Mouse (Mus musculus) adrenal gland, postnatal 14 days (tissue): Measurements from ENCODE around the gene Ccdc141. TPM values are rescaled to one million over a fixed set of nuclear protein-coding genes. Genes with fewer than 3 reads are reported as not detected.

Source experiments
- DNase-seq: peaks from one replicate; pipeline ENCODE4 v3.0.0; 2021; ENCODE audit warnings: mixed read lengths
- total RNA-seq: library from RNA; stranded (reverse); gene quantifications from 2 replicates; pipeline ENCODE4 v1.2.3, GENCODE M21; 2021

Ccdc141 gene
- total RNA-seq, 1 experiment from 2014 or later: 7.7 TPM

DNA sequence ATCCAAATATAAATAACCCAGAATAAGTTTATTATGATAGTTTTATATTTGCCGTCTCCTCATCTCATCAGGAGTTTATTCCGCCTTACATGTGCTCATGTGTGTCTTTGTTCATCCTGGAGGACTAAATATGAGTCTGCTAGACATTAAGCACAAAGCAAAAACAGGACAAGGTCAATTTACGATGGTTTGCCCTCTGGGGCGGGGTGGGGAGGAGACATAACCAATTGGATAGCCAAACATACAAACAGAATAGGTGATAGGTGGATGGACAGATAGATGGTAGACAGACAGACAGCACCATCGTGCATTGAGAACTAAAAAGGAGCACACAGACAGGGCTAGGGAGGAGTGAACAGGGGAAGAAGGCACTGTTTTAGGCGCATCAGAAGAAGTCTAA lies 3.4 kb upstream of the Ccdc141 start:
- DNase-seq: no peak

DNA sequence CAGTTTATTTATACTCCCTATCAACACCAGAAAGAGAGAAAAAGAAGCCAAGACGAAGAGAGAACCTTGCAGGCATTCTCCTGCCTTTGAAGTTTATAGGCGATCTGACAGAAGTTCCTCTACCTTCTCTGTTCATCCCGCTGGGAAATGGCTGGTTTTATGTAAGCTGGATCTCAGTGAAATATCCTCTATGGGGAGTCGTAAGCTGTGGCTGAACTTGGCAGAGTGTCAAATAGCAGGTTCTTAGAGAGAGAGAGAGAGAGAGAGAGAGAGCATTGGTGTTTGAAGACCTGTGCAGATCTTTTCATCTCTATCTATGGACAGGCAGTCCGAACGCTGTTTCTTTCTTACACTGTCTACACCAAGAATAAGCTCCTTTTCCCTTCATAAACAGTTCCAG lies 2.9 kb upstream of the Ccdc141 start:
- no peak for DNase-seq

DNA sequence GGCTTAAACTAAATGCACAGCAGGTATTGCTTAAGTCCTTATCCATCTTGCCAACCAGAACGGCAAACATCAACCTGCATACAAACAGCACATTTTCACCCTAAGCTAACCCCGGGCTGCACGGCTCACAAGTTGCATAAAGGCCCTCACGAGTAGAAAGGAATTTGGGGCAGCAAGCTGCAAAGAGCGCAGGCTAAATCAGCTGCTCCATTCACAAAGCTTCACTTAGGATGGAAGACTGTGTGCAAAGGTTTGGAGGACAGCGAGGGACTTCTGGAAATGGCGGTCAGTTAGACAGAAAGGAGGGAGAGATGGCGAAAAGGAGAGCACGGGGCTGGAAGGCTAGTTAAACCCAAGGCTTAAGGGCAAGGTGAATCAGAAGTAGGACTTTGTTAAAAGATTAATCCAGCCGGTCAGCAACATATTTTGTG lies 1.8 kb upstream of the Ccdc141 start:
- DNase-seq: no peak

DNA sequence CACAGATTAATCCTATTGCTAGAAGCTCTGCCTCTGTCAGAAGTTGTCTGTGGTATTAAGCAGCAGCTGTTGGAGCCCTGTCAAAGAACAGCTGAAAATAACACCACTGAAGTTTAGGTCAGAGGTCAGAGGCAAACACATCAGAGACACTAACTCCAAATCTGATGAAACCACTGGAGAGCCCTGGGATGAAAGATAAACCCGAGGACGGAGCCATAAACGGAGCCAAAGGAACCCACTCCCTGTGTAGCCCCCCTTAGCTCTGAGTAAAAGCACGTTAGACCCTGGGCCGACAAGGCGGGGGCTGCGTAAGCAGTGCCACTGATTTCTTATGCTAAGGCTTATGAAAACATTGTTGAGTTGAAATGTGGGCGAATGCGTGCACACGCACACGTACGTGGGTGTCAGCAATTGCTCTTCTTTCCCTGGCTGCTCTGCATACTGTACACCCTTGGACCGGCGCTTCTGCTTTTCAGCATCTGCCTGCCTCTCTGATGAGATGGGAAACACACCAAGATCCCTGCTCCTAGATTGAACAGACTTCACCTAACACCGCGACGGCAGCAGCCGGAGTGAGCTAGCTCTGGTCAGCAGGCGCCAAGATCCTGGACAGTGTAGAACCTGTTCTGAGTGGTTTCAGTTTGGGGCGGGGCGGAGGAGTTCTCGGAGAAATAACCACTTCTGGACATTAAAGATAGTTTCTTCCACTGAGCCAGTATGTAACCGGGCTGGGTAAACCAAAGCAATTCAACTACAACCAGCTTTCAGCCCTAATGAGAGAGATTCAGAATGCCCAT lies 1.2 kb upstream of the Ccdc141 start:
- no peak for DNase-seq

DNA sequence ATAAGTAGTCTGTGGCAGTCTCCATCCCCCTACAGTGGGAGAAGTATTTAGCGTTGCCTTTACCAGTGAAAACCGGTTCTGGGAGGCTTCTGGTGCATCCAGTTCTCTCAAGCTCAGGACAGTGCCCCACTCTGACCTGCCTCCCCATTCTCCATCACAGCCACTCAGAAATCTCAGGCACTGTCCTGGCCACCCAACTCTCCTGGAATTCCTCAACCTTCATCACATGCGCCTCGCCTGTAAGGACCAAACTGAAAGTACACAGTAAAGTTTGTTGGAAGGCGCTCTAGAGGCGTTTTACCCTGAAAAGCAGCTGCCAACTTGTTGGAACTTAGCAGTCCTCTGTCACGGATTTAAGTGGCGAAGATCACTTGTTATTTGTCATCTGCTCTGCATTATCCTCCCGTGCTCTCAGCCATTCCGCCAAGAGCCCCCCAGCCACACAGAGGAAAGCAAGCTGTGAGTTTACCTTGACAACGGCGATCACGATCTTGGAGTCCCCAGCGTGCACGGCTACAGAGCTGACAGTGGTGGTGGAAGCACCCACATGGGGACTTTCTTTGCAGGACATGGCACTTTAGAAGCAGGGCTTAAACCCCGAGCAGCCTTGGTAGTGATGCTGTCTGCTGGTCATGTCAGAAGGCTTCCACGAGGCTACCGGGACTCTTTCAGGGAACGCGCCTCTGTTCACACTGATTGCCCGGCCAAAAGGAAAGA lies 362 bp downstream of the Ccdc141 start:
- DNase-seq: peak; percentile 59

DNA sequence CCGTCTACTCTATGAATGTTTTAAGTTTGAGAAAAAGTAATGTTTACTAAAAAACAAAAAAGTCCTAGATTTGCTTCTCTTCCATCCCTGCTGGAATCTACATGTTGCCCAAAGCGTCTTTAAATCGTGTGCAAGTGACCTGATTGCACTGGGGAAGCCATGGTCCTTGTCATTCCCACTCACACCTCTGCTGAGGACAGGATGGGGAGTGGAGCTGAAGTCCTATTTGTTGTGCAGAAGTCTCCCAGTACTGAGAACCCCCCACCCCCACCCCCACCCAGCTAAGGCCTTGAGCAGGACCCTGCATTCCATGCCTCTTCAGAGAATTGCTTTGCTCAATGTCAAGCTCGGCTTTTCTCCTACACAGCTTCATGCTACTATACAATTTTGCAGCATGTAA lies 1.2 kb downstream of the Ccdc141 start:
- no peak for DNase-seq

DNA sequence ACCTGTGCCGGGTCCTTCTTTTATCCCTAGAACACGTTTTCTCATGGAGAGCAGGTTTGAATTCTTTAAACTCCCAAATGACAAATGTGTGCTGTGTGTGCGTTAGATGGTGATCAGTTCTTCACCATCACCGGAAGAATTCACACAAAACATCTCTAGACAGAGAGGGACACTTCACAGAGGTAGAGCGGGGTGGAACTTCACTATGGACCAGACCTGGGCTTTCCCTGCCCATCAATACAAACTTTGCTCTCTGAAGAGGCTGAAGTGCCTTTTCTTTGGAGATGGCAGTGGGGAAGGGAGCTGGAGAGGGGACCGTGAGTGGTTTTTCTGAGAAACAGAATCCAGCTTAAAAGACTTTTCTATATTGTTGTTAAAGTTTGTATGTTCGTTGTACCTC lies 1.7 kb downstream of the Ccdc141 start:
- no peak for DNase-seq

DNA sequence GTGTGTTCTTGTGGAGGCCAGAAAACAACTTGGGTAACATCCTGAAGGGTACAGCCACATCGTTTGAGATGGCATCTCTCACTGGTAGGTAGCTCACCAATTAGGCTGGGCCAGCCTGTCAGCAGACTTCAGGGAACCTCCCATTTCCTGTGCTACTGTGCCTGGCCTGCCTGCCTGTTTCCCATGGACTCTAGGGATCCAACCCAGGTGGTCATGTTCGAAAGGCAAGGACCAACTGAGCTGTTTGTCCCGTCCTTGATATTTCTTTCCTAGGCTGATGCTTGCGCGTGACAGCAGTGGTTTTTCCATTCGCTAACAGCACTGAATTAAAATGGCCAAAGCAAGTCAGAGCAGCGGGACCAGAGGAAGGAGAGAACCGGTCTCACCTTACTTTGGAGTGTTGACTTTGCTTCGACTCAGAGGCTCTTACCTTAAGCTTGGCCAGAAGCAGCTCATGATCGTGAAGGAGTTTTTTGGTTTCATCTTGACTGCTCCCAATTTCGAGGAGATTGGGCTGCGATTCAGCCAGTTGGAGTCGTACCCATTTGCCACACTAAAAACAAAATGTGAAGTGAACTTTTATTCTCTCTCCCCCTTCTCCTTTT lies 2.3 kb downstream of the Ccdc141 start:
- DNase-seq: no peak

DNA sequence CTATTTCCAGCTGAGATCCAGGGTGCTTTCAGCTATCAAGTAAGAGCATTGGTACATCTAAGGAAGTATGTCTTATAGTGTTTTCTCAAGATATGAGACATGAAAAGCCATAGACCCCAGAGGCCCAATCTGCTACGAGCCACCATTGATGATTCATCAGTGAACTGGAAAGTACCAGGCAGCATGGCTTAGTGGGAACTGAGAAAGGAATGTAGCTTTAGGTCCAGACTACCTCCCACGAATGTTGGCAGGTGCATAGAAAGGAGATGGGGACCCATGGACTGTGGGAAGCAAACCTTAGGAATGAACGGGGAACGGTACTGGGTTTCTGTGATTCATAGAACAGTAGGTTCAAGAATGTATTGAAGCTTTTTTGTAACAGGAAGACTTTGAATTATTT lies 4.1 kb downstream of the Ccdc141 start:
- DNase-seq: no peak

DNA sequence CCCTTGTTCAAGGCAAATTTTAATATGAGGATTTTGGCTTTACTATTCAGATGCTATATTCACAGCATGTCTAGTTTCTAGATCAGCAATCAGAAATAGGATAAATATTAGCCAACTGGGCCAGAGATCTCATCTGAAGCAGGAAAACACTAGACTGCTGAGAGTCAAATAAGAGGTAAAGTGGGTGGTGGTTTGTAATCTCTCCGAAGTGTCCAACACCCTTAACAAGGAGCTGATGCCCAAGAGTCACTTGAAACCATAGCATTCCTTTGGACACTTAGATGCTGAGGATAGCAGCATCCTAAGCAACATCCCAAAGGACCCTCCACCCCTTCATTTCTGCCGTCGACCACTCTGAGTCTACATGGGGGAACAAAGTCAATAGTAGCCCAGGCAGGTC lies 5.8 kb downstream of the Ccdc141 start:
- no peak for DNase-seq

DNA sequence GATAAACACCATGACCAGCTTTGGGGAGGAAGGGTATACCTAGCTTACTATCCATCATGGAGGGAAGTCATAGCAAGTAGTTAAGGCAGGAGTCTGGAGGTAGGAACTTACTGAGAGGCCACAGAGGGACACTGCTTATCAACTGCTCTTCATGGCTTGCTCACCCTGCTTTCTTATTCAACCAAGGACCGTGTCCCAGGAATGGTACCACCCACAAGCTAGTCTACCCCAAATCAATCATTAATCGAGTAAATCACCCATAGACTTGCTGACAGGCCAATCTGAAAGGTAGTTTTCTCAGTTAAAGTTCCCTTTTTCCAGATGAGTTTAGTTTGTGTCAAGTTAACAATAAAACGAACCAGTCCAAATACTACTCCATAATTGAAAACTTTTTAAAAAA lies 7.1 kb downstream of the Ccdc141 start:
- DNase-seq: no peak

DNA sequence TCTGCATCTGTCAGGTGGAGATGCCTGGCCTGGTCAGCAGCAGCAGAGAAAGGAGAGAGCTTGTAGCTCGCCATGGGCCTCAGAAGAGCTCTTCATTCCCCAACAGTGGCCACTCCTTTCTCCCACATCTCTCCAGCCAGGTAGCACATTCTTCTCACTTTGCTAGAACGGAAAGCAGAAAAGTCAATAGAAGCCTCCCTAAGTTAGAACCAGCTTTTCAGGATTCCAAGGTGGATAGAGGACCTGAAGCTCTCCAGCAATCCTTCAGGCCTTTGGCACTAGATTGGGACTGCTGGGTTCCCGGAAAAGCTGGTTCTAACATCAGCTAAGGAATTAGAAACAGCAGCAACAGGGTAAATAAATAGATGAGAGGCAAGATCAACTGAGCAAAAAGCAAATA lies 8.3 kb downstream of the Ccdc141 start:
- DNase-seq: no peak

DNA sequence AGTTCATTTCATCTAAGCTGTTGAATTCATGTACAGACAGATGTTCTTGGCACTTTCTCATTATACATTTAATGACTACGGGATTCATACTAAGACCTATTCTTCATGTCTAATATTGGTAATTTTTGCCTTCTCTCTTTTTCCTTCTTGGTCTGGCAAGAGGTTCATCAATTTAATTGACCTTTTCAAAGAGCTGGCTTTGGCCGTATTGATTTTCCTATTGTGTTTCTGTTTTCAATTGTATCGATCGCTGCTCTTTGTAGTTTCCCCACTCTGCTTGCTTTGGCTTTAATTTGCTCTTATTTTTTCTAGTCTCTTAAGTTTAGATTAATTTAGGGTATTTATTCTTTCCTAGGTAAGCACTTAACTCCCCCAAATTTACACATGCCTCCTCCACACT lies 12.9 kb downstream of the Ccdc141 start:
- no peak for DNase-seq

DNA sequence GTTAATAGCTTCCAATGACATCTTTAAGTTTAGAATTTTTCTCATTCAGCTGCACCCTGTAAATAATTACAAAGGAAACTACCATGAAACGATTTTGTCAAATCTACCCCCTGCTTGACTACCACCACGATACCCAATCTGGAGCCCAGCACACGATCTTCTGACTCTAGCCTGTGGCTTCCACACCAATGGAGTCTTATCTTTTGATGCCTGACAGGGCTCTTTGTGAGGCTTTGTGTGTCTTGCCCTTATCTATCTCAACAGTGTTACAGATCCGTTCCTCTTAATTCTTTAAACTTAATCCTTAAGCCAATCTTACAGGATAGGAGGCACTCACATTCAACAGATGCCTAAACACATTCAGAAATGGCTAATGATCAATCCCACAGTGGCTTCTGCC lies 16.4 kb downstream of the Ccdc141 start:
- DNase-seq: no peak

DNA sequence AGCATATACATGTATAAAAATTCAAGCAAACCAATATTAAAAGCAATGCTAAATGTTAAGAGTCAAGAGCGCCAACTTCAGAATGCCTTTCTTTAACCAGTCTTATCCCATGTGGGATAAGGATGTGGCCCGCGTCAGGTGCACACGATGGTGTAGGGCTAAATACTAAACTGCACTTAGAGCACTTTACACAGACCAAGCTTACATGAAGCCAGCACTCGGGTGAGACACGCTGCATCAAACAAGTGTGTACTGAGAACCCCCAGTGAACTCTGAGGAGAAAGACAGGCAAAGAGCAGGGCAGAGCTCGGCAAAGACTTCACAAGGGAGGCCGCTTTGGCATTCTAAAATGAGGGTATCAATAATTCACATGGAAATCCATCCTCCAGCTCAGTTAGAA lies 19.2 kb downstream of the Ccdc141 start:
- DNase-seq: no peak

DNA sequence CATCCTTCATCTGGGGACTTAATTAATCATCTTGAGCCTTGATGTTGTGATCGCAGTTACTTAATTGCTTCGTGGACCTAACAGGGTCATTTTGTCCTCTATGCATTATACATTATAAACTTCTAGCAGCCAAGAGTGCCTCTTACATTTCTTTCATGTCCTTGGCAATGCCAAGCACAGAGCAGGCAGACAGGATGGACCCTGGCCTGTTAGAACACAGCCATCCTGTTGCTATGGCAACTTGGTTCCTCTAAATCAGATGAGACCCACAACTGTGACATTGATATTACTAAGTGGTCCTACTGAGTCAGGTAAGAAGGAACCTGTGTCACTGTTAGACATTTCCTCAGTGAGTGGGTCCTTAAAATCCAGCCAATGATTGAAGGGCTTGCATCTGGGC lies 20.9 kb downstream of the Ccdc141 start:
- no peak for DNase-seq

DNA sequence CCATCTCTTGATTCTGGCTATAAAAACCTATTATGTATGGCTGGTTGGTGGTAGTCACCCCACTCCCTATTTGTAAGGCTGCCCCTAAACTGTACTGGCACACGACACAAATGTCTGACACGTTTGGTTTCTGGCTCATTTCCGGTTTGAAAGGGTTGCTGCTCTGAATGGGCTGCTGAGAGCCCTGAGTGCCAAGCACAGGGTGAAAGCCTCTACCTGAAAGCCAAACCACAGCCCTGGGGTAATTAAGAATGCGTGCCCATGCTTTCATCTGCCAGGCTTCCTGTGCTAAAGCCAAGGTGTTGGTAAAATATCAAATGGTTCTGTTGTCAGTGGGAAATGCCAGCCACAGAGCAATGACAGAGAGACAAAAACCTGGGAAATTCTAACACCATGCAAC lies 22.2 kb downstream of the Ccdc141 start:
- DNase-seq: no peak

DNA sequence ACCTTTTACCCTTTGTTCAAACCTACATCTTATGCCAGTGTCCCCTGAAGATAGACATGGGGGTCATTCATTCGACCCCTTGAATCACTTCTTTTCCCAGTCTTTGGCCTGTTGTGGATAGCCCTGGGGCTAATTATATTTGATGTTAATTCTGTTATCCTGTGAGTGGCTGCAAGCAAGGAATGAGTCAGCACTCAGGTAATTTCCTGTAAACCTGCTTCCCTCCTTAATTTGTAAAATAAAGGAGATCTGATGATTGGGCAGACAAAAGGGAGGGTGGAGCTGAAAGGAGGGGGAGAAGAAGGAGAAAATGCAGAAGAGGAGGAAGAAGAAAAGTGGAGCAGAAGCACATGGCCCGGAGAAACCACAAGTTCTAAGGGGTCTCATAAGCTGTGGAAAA lies 23.5 kb downstream of the Ccdc141 start:
- DNase-seq: no peak

DNA sequence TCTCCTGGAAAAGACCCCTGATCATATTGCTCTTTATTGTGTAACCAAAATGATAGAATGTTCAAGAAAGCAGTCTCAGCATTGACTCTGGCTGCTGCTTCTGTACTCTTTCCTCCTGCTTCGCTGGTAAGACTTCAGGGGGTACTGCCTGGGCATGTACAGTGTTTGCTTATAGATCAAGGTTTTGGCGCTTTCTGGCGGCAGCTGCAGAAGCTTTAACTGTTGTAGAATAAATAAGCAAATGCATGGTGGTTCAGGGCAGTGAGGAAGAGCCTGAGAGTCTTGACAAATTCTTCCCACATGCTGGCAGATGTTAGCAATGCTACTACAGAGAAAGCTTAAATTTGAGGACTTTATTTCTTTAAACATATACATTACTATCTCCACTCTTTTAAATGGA lies 24.1 kb downstream of the Ccdc141 start:
- DNase-seq: no peak

DNA sequence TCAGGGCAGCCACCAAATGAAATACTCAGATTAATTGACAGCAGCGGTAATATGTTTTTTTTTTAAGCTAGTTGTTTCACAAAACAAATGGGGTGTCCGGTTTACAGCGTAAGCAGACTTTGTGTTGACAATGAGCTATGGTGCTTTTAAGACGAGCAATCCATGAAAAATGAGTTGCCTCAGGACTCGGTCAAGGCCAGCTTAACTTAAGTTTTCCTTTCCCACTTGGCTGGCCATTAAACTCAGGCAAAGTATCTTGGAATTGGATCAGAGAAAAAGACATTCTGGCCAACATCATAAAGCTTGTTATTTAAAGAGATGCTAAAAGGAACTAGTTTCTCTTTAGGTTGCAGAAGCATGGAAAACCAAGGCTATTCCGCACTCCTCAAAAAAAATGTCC lies 26.9 kb downstream of the Ccdc141 start:
- DNase-seq: no peak

DNA sequence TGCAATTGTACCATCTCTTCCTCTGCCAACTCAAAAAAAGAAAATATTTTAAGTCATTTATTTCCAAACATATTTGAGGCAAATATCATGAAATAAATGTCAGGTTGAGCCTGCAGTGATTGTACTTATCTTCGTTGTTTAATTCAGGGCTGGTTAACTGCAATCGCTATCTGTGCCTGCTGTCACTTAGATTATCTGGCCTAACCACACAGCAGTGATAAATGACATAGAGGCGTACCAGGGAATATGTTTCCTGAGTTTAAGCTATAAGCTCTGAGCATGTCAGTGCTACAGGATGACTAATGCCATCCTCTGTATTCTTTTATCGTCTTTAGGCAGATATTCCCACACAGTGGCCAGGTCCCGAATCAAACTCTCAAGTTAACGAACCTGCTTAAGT lies 31.6 kb downstream of the Ccdc141 start:
- no peak for DNase-seq

DNA sequence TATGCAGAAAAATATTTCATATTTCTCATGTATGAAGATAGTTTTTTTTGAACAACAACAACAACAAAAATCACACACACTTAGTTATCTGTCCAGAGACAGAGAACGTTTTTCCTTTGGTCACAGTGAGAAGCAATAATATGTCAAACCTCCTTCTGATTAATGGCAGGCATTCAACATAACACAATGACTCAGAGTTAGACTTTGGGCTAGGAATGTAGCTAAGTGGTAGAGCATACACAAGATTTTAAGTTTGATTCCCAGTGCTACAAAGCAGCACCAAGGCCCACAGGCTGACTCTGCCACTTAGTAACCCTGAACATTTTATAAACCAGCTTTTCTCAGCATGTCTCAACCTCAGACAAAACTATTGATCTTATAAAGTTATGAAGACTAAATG lies 35.5 kb downstream of the Ccdc141 start:
- DNase-seq: no peak

DNA sequence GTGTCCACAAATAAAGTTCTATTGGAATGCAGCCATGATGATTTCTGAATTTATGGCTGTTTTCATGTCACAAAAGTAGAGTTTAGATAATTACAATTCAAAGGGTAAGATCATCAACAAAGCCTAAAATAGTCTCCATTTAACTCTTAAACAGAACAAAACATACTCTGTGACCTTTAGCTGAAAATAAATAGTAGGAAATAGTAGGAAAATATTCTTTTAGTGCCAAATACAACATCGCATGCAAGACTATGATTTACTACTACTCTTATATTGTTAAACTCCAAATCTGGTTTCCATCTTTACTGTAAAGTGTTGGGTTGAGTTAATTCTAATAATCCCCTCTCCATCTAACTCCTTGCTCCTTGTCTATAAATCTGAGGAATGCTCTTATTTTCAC lies 37.0 kb downstream of the Ccdc141 start:
- no peak for DNase-seq

DNA sequence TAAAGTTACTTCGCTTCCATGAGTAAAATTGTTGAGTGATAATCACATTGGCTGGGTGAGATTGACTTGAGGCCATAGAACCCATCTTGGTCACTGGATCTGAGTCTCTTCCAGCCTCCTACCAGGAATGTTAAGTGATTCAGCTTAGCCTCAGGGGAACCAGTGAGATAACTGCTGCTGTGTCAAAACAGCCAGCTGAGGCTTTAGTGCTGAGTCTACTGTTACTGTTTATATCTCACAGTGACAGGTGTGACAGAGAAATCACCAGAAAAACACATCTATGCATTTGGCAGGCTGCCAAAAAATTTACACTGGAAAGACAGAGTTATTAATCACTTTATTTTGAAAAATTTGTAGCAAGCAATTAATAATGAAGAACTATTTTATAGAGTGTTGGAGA lies 43.5 kb downstream of the Ccdc141 start:
- no peak for DNase-seq
